Mouse (Mus musculus) liver, adult 2 months (tissue): ENCODE results near the gene Krtap15. TPM values are rescaled to one million over a fixed set of nuclear protein-coding genes. Genes with fewer than 3 reads are reported as not detected.
A peak's percentile ranks its signal among the peaks of the same experiment; 100 is the strongest.

Experiments used
- DNase-seq: peaks from one replicate; pipeline ENCODE4 v3.0.0-alpha.2; 2011; ENCODE audit warnings: low read depth, low spot score; ENCODE audit errors: extremely low read depth
- H3K27ac ChIP-seq: fragments of 200-500 bp; replicated peaks from 2 replicates; pipeline ENCODE4 v1.5.1; 2012; ENCODE audit warnings: low read depth, mild to moderate bottlenecking, control low read depth, inconsistent platforms, low read length; ENCODE audit not compliant: insufficient read depth
- H3K27me3 ChIP-seq: fragments of 200-500 bp; 2 replicates; pipeline ENCODE4 v1.6.1; 2012; ENCODE audit warnings: mild to moderate bottlenecking, moderate library complexity, low read length, inconsistent platforms; ENCODE audit not compliant: control insufficient read depth, insufficient read depth
- H3K36me3 ChIP-seq: fragments of 200-500 bp; 2 replicates; pipeline ENCODE4 v1.6.1; 2012; ENCODE audit warnings: low read length, inconsistent platforms; ENCODE audit not compliant: control insufficient read depth, insufficient read depth
- H3K4me1 ChIP-seq: fragments of 200-500 bp; 2 replicates; pipeline ENCODE4 v1.6.1; 2011; ENCODE audit warnings: low read length; ENCODE audit not compliant: control insufficient read depth, insufficient read depth
- H3K4me3 ChIP-seq: fragments of 200-500 bp; 2 replicates; pipeline ENCODE4 v1.5.1; 2011; ENCODE audit warnings: low read depth, mild to moderate bottlenecking, control low read depth, low read length, moderate library complexity; ENCODE audit not compliant: insufficient read depth
- H3K79me2 ChIP-seq: fragments of 200-500 bp; 2 replicates; pipeline ENCODE4 v1.6.1; 2012; ENCODE audit warnings: inconsistent platforms, mild to moderate bottlenecking, low read length, moderate library complexity; ENCODE audit not compliant: control insufficient read depth, insufficient read depth
- H3K9ac ChIP-seq: fragments of 200-500 bp; 2 replicates; pipeline ENCODE4 v1.6.1; 2012; ENCODE audit warnings: low read depth, mild to moderate bottlenecking, control low read depth, inconsistent platforms, low read length
- CTCF ChIP-seq: fragments of 200-500 bp; IDR thresholded peaks from 2 replicates; pipeline ENCODE4 v1.5.1; 2011; ENCODE audit warnings: low read depth, low read length, control low read depth
- POLR2A ChIP-seq: fragments of 200-500 bp; IDR thresholded peaks from 2 replicates; pipeline ENCODE4 v1.6.1; 2011; ENCODE audit warnings: low read length, control low read depth; ENCODE audit not compliant: insufficient read depth; ENCODE audit errors: extremely low read depth
- WGBS: fragments of 180-500 bp; shearing (Covaris S2); methylation state at CpG from one replicate; pipeline ENCODE4 v1.1.7; 2018; 5-methylcytosine and 5-hydroxymethylcytosine counted together
- polyA plus RNA-seq: library from polyadenylated mRNA; depleted of rRNA; stranded (reverse); fragments of >200 nt; gene quantifications from 2 replicates; pipeline ENCODE4 v1.2.3, GENCODE M21; 2012; rRNA removed
- total RNA-seq: library from RNA; depleted of rRNA; stranded (reverse); fragments of >200 nt; gene quantifications from 2 replicates; pipeline ENCODE4 v1.2.3, GENCODE M21; 2014; rRNA removed

Gene Krtap15
- not detected in 2 replicates for total RNA-seq
- polyA plus RNA-seq: not detected in 2 replicates

DNA sequence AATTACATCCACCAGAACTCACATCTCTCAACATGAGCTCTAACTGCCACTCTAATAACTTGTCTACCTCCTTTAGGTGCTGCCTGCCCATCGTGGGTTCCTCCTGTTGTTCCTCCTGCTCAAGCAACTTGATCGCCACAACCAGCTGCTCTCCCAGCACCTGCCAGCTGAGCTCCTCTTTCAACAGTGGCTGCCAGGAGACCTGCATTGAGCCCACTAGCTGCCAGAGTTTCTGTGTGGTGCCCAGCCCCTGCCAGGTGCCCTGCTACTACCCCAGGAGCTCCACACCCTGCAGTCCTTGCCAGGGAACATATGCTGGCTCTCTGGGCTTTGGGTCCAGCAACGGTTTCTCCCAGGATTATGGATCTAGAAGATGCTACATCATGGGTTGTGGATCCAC is at the start of gene Krtap15:
TSS of gene Krtap15 (plus strand) at position 150 of the 400 bp plus-strand sequence.
- no peaks in the 10 kb centered on the region for H3K27me3 ChIP-seq
- WGBS: 72% methylated on average over 3 of the region's 3 CpGs
- TF ChIP-seq POLR2A (no peak), CTCF (no peak)

DNA sequence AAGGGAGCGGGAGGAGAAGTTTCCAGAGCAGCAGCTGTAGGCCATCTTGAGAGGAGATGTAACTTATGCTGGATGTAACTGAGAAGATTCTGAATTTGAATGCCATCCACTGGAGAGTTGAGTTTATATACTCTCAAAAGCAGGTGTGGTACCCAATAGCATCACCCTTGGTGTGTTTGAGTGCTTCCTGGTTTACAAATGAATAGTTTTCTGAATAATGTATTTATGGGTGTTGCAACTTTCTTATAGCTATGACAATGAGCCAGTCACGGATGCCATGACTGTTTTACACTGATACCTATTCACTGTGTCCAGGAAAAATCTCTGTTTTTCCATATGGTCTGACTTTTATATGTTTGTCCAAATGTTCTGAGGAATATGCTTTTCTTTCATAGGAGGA is 45.9 kb upstream of the Krtap15 start, which contains the start of gene 2310057N15Rik:
TSS of gene 2310057N15Rik (minus strand) at position 101 of the 400 bp plus-strand sequence.
- Histone ChIP-seq H3K9ac (no peak within 1 kb of the TSS), H3K4me3 (no peak within 1 kb of the TSS), H3K36me3 (no peaks in the 10 kb centered on the region), H3K27me3 (no peaks in the 10 kb centered on the region), H3K27ac (no peak within 1 kb of the TSS), H3K4me1 (no peaks in the 10 kb centered on the region), H3K79me2 (no peaks in the 10 kb centered on the region)
- WGBS: 83% methylated on average over 2 of the region's 2 CpGs
- DNase-seq: no peak
- TF ChIP-seq POLR2A (no peak), CTCF (no peak)

More for the DNA sequence above, at the start of gene Krtap15:
- Histone ChIP-seq H3K4me3 (no peak within 1 kb of the TSS), H3K4me1 (no peaks in the 10 kb centered on the region), H3K36me3 (no peaks in the 10 kb centered on the region), H3K79me2 (no peaks in the 10 kb centered on the region), H3K27ac (no peak within 1 kb of the TSS), H3K9ac (no peak within 1 kb of the TSS)
- DNase-seq: no peak

DNA sequence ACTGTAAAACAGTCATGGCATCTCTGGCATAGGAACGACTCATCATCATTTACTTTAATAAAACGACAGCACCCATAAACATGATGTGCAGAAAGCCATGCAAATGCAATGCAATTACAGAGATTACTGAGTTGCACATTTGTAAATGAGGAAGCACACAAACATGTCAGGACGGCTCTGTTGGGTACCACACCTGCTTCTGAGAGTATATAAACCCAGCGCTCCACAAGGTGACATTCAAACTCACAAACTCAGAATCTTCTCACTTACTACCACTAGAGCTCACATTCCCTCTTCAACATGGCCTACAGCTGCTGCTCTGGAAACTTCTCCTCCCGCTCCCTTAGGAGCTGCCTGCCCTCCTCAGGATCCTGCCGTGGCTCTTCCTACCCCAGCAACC is 42.4 kb upstream of the Krtap15 start, which contains the start of gene Gm5965:
TSS of gene Gm5965 (plus strand) at position 301 of the 400 bp plus-strand sequence.
- 84% methylated on average over 6 of the region's 6 CpGs for WGBS
- Histone ChIP-seq H3K9ac (no peak within 1 kb of the TSS), H3K4me3 (no peak within 1 kb of the TSS), H3K27me3 (no peaks in the 10 kb centered on the region), H3K36me3 (no peaks in the 10 kb centered on the region), H3K4me1 (no peaks in the 10 kb centered on the region), H3K79me2 (no peaks in the 10 kb centered on the region), H3K27ac (no peak within 1 kb of the TSS)
- TF ChIP-seq POLR2A: no peak
- no peak for TF ChIP-seq CTCF
- no peak for DNase-seq

DNA sequence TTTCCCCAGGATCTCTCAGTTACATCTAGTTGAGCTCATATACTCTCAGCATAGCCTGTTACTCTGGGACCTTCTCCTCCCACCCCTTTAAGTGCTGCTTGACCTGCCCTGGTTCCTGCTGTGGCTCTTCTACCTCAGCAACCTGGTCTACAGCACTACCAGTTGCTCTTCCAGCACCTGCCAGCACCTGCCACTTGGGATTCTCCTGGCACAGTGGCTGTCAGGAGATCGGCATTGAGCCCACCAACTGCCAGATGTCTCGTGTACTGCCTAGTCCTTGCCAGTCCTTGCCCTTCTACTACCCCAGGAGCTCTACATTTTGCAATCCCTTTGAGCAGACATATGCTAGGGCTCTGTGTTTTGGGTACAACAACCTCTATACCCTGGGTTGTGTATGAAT is 33.2 kb upstream of the Krtap15 start:
- Histone ChIP-seq H3K27ac (no peak overlapping the region), H3K4me1 (no peaks in the 10 kb centered on the region), H3K4me3 (no peak overlapping the region), H3K79me2 (no peaks in the 10 kb centered on the region), H3K9ac (no peak overlapping the region), H3K36me3 (no peaks in the 10 kb centered on the region), H3K27me3 (no peaks in the 10 kb centered on the region)
- DNase-seq: no peak
- TF ChIP-seq POLR2A (no peak), CTCF (no peak)
- WGBS: 63% methylated on average over 2 of the region's 2 CpGs

DNA sequence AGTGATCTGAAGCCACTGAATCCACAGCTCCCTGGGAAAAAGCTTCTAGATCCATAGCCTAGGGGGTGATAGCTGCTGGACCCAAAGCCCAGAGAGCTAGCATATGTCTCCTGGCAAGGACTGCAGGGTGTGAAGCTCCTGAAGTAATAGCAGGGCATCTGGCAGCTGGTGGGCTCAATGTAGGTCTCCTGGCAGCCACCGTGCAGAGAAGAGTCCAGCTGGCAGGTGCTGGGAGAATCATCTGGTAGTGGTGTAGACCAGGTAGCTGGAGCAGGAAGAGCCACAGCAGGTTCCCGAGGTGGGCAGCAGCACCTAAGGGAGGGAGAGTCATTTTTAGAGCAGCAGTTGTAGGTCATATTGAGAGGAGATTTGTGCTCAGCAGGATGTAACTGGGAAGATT is 8.2 kb upstream of the Krtap15 start, which contains the start of gene Gm20741:
TSS of gene Gm20741 (minus strand) at position 394 of the 400 bp plus-strand sequence.
- 81% methylated on average over 2 of the region's 2 CpGs for WGBS
- H3K4me1 ChIP-seq: no peaks in the 10 kb centered on the region
- TF ChIP-seq CTCF (no peak), POLR2A (no peak)
- H3K27ac ChIP-seq: no peak within 1 kb of the TSS
- H3K36me3 ChIP-seq: no peaks in the 10 kb centered on the region
- H3K9ac ChIP-seq: no peak within 1 kb of the TSS
- H3K79me2 ChIP-seq: no peaks in the 10 kb centered on the region
- DNase-seq: no peak
- no peaks in the 10 kb centered on the region for H3K27me3 ChIP-seq
- no peak within 1 kb of the TSS for H3K4me3 ChIP-seq

DNA sequence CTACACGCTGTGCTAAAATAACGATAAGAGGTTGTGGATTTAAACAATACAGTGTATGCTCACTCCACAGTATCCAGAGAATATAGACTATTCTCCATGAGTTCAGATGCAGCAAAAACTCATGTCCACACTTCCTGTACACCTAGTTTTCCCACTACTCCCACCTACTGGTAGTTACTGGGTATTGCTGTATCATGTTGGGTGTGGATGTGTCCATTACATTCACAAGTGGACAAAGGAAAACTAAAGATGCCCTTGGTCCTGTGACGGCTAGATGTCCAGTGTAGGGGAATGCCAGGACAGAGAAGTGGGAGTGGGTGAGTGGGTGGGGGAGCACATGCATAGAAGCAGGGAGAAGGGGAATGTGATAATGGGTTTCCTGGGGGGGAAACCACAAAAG is 3.7 kb downstream of the Krtap15 start:
- H3K9ac ChIP-seq: no peak overlapping the region
- no peak overlapping the region for H3K4me3 ChIP-seq
- 78% methylated on average over 3 of the region's 3 CpGs for WGBS
- peak; percentile 66 for TF ChIP-seq CTCF
- TF ChIP-seq POLR2A: no peak
- no peaks in the 10 kb centered on the region for H3K4me1 ChIP-seq
- H3K27ac ChIP-seq: no peak overlapping the region
- no peaks in the 10 kb centered on the region for H3K27me3 ChIP-seq
- no peaks in the 10 kb centered on the region for H3K79me2 ChIP-seq
- no peaks in the 10 kb centered on the region for H3K36me3 ChIP-seq
- peak; percentile 56 for DNase-seq
